In the genomic region with DNA sequence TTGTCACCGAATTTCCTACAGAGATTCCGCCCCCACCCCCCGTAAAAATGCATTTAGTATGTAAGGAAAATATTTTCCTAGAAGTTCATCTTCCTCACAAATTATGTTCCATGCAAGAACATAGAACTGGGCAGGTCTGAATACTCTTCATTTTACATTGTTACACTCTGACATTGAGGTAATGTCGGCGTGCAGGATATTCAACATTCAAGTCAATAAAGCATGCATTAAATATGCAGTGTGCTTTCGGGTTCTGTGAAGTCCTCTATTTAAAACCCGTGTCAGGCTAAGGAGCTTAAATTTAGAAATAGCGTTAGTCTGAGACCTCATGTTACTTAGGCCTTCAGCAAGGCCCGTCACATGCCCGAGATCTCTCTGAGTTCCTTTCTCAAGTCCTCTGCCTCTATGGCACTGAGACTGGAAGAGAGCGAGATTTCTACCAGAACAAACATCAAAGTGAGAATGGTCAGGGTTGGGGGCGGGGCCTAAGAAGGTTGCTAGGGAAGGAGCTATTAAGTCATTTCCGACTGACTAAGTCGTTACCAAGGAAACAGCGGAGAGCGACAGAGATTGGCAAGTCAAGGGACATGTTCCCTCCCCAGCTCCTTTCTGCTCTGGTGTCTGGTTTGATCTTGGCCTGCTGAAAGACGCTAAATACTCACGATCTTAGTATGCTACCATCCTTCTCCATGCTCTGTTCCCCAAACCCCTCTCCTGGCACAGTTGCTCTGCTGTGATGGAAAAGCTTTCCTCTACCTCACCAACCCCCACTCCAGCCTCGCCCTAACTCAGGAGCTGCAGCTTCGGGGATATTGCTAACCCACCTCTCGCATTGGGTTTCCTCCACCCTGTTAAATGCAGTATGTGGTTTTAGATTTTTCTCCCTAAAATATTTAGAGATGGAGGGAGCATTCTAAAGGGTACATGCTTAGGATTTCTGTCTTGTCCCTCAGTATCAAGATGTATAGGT, we compare ENCODE assay signal across 8 mouse cellular contexts. TPM values are rescaled to one million over a fixed set of nuclear protein-coding genes. Genes with fewer than 3 reads are reported as not detected.
DNase-seq lines count a peak whose midpoint lies in the region; ATAC-seq and TF ChIP-seq lines count a peak whose summit lies in the region.

No protein-coding gene starts in this region.

- intact Hi-C loops in heart, postnatal 10 days (cut with DNase I), result no loop called here

- H3K9me3 ChIP-seq in ES-E14 (ENCODE audit: control insufficient read depth, insufficient read depth, low read depth, low read length), result no peaks in the 10 kb centered on the region
- no peaks in the 10 kb centered on the region for H3K9me3 ChIP-seq in forebrain, embryonic 14.5 days (replicated peaks; ENCODE audit: control insufficient read depth, low read length)
- H3K9me3 ChIP-seq in liver, embryonic 13.5 days (replicated peaks), result no peaks in the 10 kb centered on the region
- H3K9me3 ChIP-seq in stomach, embryonic 15.5 days, result no peaks in the 10 kb centered on the region

- peak overlapping the region; percentile 80 for H3K9ac ChIP-seq in ES-E14 (ENCODE audit: insufficient read depth, low read depth, low read length, poor library complexity, severe bottlenecking)
- H3K9ac ChIP-seq in forebrain, embryonic 14.5 days (ENCODE audit: low read length), result peak overlapping the region; percentile 59; the same call in 1 of the 2 replicates
- no peak overlapping the region for H3K9ac ChIP-seq in liver, embryonic 13.5 days
- H3K9ac ChIP-seq in stomach, embryonic 15.5 days, result no peak overlapping the region

- ATAC-seq in forebrain, embryonic 14.5 days, result peak; percentile 96
- ATAC-seq in liver, embryonic 13.5 days (ENCODE audit: low read depth), result 0 out of 2 replicates have a peak, but pooled peaks have one; percentile 32
- peak; percentile 72 for ATAC-seq in stomach, embryonic 15.5 days (ENCODE audit: insufficient read depth, low FRiP score, low read depth)

- peak overlapping the region; percentile 48; the same call in 1 of the 2 replicates for H3K27ac ChIP-seq in ES-E14 (ENCODE audit: insufficient read depth, low read depth, low read length, poor library complexity, severe bottlenecking)
- peak overlapping the region; percentile 75; the same call in 1 of the 2 replicates for H3K27ac ChIP-seq in forebrain, embryonic 14.5 days (ENCODE audit: low read depth, low read length)
- no peak overlapping the region for H3K27ac ChIP-seq in liver, embryonic 13.5 days
- no peak overlapping the region for H3K27ac ChIP-seq in stomach, embryonic 15.5 days

- H3K4me3 ChIP-seq in ES-E14 (ENCODE audit: insufficient read depth in 1 of 2, low read depth in 1 of 2, low read length in 2 of 2, poor library complexity in 1 of 2, severe bottlenecking in 1 of 2), result peak overlapping the region; percentile 64 to 76
- peak overlapping the region; percentile 26 for H3K4me3 ChIP-seq in forebrain, embryonic 14.5 days (ENCODE audit: low read depth, low read length)
- peak overlapping the region; percentile 29 for H3K4me3 ChIP-seq in liver, embryonic 13.5 days (replicated peaks)
- peak overlapping the region; percentile 37 for H3K4me3 ChIP-seq in stomach, embryonic 15.5 days (replicated peaks)

- H3K4me2 ChIP-seq in forebrain, embryonic 14.5 days (ENCODE audit: low read length), result peak overlapping the region; percentile 46
- H3K4me2 ChIP-seq in liver, embryonic 13.5 days, result peak overlapping the region; percentile 57
- H3K4me2 ChIP-seq in stomach, embryonic 15.5 days, result peak overlapping the region; percentile 57

- DNase-seq in ES-E14 (ENCODE audit: low read depth, low spot score), result peak; percentile 94
- DNase-seq in cerebellum, adult 18-20 months, result peak; percentile 55 to 70
- peak; percentile 94 for DNase-seq in forebrain, embryonic 14.5 days (ENCODE audit: low spot score)
- peak; percentile 72 to 76 for DNase-seq in heart, postnatal 10 days
- DNase-seq in kidney, postnatal 25 days, result peak; percentile 83 to 87
- DNase-seq in liver, embryonic 13.5 days, result peak; percentile 53
- peak; percentile 95 for DNase-seq in naive thymus-derived CD4-positive, alpha-beta T cell, adult 2 months (ENCODE audit: low read depth)

- WGBS in forebrain, embryonic 14.5 days, result 30% methylated on average over 21 of the region's 21 CpGs
- 27% methylated on average over 21 of the region's 21 CpGs for WGBS in liver, embryonic 13.5 days (ENCODE audit: insufficient replicate concordance)
- 25% methylated on average over 21 of the region's 21 CpGs for WGBS in stomach, embryonic 15.5 days

- in situ Hi-C loops in ES-E14 (cut with MboI; ENCODE audit: low sequenced_read_pairs in 2 of 2, unreplicated experiment in 2 of 2), result no loop called here

- H3K27me3 ChIP-seq in forebrain, embryonic 14.5 days (replicated peaks; ENCODE audit: control insufficient read depth, insufficient read depth, low read length), result no peaks in the 10 kb centered on the region
- H3K27me3 ChIP-seq in liver, embryonic 13.5 days, result no peaks in the 10 kb centered on the region
- H3K27me3 ChIP-seq in stomach, embryonic 15.5 days (replicated peaks), result no peaks in the 10 kb centered on the region

- H3K36me3 ChIP-seq in ES-E14 (ENCODE audit: control insufficient read depth, insufficient read depth, low read length, poor library complexity, severe bottlenecking), result no peaks in the 10 kb centered on the region
- no peaks in the 10 kb centered on the region for H3K36me3 ChIP-seq in forebrain, embryonic 14.5 days (ENCODE audit: control insufficient read depth, insufficient read depth, low read length)
- H3K36me3 ChIP-seq in liver, embryonic 13.5 days, result no peaks in the 10 kb centered on the region
- H3K36me3 ChIP-seq in stomach, embryonic 15.5 days, result no peaks in the 10 kb centered on the region

- H3K4me1 ChIP-seq in ES-E14 (ENCODE audit: control insufficient read depth in 2 of 2, insufficient read depth in 2 of 2, low read length in 2 of 2, poor library complexity in 1 of 2), result peaks cover 4 to 7% of the 10 kb centered on the region in 2 experiments
- peaks cover 5% of the 10 kb centered on the region; the same call in 1 of the 2 replicates for H3K4me1 ChIP-seq in forebrain, embryonic 14.5 days (ENCODE audit: control insufficient read depth, insufficient read depth, low read length)
- H3K4me1 ChIP-seq in liver, embryonic 13.5 days (replicated peaks), result peaks cover 22% of the 10 kb centered on the region
- H3K4me1 ChIP-seq in stomach, embryonic 15.5 days, result 0 out of 2 replicates have a peak, but pooled peaks cover 4% of the 10 kb centered on the region

TF ChIP-seq in ES-E14, 5 proteins besides CTCF, POLR2A, EP300 and RAD21:
- no peak for TF ChIP-seq CHD2 (IDR thresholded peaks at IDR 0.05; ENCODE audit: low read depth, low read length)
- no peak for TF ChIP-seq ZNF384 (IDR thresholded peaks at IDR 0.05; ENCODE audit: low read depth, low read length)
- 0 out of 2 replicates have a peak, but pooled peaks have one; percentile 16 for TF ChIP-seq HCFC1 (IDR thresholded peaks at IDR 0.05; ENCODE audit: borderline replicate concordance, insufficient read depth, low read length)

RNA-seq across cellular contexts. Expression of a gene that starts 2.9 kb away (rescaled TPM):
- 1.1 and 1.2 TPM in 2 replicates for total RNA-seq in ES-E14 (2012; rRNA removed)
- polyA plus RNA-seq in forebrain, embryonic 14.5 days (2014; fragmentation: Nextera tagmentation; extraction: Ambion mirVana), result 0.17 and 0.57 TPM in 2 replicates
- total RNA-seq in heart, postnatal 10 days (2021), result under 1 TPM; 0.25 to 0.48 TPM
- polyA plus RNA-seq in liver, embryonic 13.5 days (2015; fragmentation: Nextera tagmentation; extraction: Ambion mirVana), result 0.90 and 1.2 TPM in 2 replicates
- polyA plus RNA-seq in stomach, embryonic 15.5 days (2015; fragmentation: Nextera tagmentation; extraction: Ambion mirVana), result 0.55 and 1.0 TPM in 2 replicates

RNA-seq across cellular contexts. Expression of a gene that starts 21.2 kb away (rescaled TPM):
- total RNA-seq in ES-E14 (2012; rRNA removed), result 5.5 and 7.9 TPM in 2 replicates
- 3.3 and 5.1 TPM in 2 replicates for polyA plus RNA-seq in forebrain, embryonic 14.5 days (2014; fragmentation: Nextera tagmentation; extraction: Ambion mirVana)
- 10 to 100 TPM; 15.0 to 17.8 TPM for total RNA-seq in heart, postnatal 10 days (2021)
- polyA plus RNA-seq in liver, embryonic 13.5 days (2015; fragmentation: Nextera tagmentation; extraction: Ambion mirVana), result 5.3 and 6.6 TPM in 2 replicates
- polyA plus RNA-seq in stomach, embryonic 15.5 days (2015; fragmentation: Nextera tagmentation; extraction: Ambion mirVana), result 30.9 and 31.0 TPM in 2 replicates

Comparison
In these comparisons a context has a peak if more than half of its experiments do, and no peak if none do; other contexts are left out.
1. H3K27ac ChIP-seq: peak in ES-E14 (single experiment) and forebrain, embryonic 14.5 days (single experiment); none in liver, embryonic 13.5 days (single experiment) and stomach, embryonic 15.5 days (single experiment).
2. H3K9ac ChIP-seq: peak in ES-E14 (single experiment) and forebrain, embryonic 14.5 days (single experiment); none in liver, embryonic 13.5 days (single experiment) and stomach, embryonic 15.5 days (single experiment).
3. ATAC-seq: peak in every context shown above with its lines; median percentile 96 in forebrain, embryonic 14.5 days; 72 in stomach, embryonic 15.5 days; 32 in liver, embryonic 13.5 days.
4. Peak in every context shown above with its lines, with median percentiles within 50 percentile points of each other: DNase-seq, H3K4me3 ChIP-seq and H3K4me2 ChIP-seq.